Mouse (Mus musculus) erythroblast, embryonic 14.5 days (primary cell): ENCODE results near the gene Kcnmb1.

Experiments used
- GATA1 ChIP-seq: IDR thresholded peaks from 2 replicates; pipeline ENCODE4 v1.6.1; 2012; ENCODE audit warnings: low read length, inconsistent platforms, mixed read lengths
- TAL1 ChIP-seq: IDR thresholded peaks from 3 replicates; pipeline ENCODE4 v1.6.1; 2012; ENCODE audit warnings: low read length, inconsistent platforms, mixed read lengths

- TF ChIP-seq GATA1 (no peak), TAL1 (no peak)
Observed at GRCm38 (mm10) chr11:33955982-33956381, 6.8 kb upstream of the Kcnmb1 start.
